Mouse (Mus musculus) bone marrow macrophage, adult 2 months (primary cell): ENCODE results near the gene Farp2. TPM values are rescaled to one million over a fixed set of nuclear protein-coding genes. Genes with fewer than 3 reads are reported as not detected.
"Not testable (repeated sequence)": the region's sequence is repeated elsewhere in the genome, so short reads cannot be mapped to it uniquely, and the experiment has no call there.

Experiments used
- H3K27ac ChIP-seq: 2 replicates; pipeline ENCODE4 v1.5.1; 2012; ENCODE audit warnings: low read depth, low read length; ENCODE audit not compliant: insufficient read depth
- H3K4me1 ChIP-seq: 2 replicates; pipeline ENCODE4 v1.6.1; 2012; ENCODE audit warnings: low read length; ENCODE audit not compliant: control insufficient read depth, insufficient read depth
- H3K4me3 ChIP-seq: 2 replicates; pipeline ENCODE4 v1.5.1; 2012; ENCODE audit warnings: mild to moderate bottlenecking, low read length, moderate library complexity; ENCODE audit not compliant: insufficient read depth
- CTCF ChIP-seq: IDR thresholded peaks from 2 replicates; pipeline ENCODE4 v1.5.1; 2012; ENCODE audit warnings: low read depth, mild to moderate bottlenecking, low read length, moderate library complexity
- POLR2A ChIP-seq: IDR thresholded peaks from 2 replicates; pipeline ENCODE4 v1.6.1; 2012; ENCODE audit warnings: mild to moderate bottlenecking, low read depth, low read length, borderline replicate concordance
- polyA plus RNA-seq: library from polyadenylated mRNA; stranded (reverse); fragments of >200 nt; gene quantifications from 2 replicates; pipeline ENCODE4 v1.2.4, GENCODE M21; 2012; ENCODE audit not compliant: missing spikeins, insufficient read depth, insufficient read length

The Farp2 gene
- polyA plus RNA-seq, 1 experiment, result 4.4 TPM

DNA sequence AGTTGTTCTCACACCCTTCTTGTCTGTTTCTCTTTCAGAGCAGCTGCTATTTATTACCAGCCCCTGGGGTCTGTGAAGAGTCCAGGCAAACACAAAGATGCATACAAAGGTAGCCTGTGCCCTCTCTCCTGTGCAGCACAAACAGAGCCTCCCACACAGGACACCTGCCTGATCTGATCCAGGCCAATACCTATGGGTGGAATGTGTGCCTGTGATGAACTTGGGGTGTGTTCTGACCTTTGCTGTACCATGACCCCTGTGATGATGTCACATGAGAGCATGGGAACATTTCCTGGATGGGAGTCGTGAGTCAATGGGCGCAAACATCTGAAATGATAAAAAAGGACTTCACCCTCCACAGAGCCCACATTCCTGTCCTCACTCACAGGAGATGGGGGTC is 142.9 kb downstream of the Farp2 start:
- TF ChIP-seq POLR2A (no peak), CTCF (no peak)
- peaks cover 12% of the 10 kb centered on the region for H3K4me1 ChIP-seq
- no peak overlapping the region for H3K27ac ChIP-seq
- no peak overlapping the region for H3K4me3 ChIP-seq

DNA sequence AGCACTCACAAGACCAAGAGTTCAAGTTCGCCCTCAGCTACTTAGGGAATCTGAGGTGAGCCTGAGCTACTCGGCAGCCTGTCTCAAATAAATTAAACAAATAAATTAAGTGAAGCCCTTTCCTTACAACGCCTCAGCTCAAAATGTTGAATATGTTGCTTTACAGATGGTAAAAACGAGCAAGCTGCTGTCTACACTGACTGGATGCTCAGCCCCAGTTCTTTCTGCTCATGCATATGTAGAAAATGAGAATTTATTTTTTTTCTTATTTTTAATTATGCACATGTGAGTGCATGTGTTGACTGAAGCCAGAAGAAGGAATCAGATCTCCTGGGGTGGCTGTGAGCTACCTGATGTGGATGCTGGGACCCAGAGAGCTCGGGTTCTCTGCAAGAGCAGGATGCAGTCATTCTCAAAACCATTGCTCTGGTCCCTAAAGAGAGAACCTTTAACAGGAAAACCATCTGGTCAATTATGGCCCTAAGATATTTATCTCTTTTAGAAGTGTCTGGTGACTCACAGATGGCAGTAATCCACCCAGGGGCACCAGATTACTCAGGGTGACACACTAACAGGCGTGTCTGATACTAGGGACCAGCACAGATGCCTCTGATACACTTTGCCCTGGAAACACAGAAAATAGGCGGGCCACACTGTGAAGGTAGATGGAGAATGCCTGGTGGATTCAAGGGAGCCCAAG is 144.6 kb downstream of the Farp2 start:
- Histone ChIP-seq H3K4me1 (peaks cover 12% of the 10 kb centered on the region), H3K27ac (no peak overlapping the region), H3K4me3 (no peak overlapping the region)
- TF ChIP-seq POLR2A, result no peak
- TF ChIP-seq CTCF, result no peak

GRCm38 (mm10) chr1:93657025-93657360 is 145.1 kb downstream of the Farp2 start:
- no peak overlapping the region for H3K27ac ChIP-seq
- TF ChIP-seq CTCF (no peak), POLR2A (no peak)
- no peak overlapping the region for H3K4me3 ChIP-seq
- H3K4me1 ChIP-seq, result peaks cover 12% of the 10 kb centered on the region

- not testable (repeated sequence) for H3K4me1 ChIP-seq, H3K27ac ChIP-seq, H3K4me3 ChIP-seq
Observed at GRCm38 (mm10) chr1:93658559-93658958, 146.7 kb downstream of the Farp2 start, which contains the start of gene Stk25. Gene Stk25 (minus strand): TSS chr1:93658659.

DNA sequence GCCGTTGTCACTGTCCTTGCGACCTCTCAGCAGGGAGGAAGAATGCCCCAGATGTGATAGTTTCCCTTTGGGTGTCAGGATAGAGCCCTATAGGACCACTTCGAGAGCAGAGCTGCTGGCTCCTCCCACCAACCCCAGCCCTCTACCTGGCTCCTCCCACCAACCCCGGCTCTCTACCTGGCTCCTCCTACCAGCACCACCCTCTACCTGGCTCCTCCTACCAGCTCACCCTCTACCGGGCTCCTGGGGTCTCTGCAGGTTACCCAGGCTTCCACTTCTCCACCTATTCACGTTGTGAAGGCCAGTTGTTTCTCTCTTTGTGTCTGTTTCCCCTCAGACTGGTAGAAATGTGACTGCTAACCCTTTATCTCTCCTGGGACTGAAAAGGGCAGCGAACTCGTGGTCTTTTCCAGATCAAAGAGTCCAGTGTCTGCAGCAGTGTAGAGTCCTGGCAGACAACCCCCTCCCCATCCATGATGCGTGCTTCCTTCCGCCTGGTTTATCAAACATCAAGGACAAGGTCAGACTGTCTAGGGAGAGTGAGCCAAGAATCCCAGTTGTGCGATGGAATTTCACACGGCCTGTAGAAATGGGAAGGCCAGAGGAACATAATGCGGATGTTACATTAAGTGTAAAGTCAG is 156.0 kb downstream of the Farp2 start:
- H3K4me1 ChIP-seq, result peaks cover 4% of the 10 kb centered on the region; the same call in 1 of the 2 replicates
- TF ChIP-seq POLR2A (no peak), CTCF (no peak)
- no peak overlapping the region for H3K27ac ChIP-seq
- H3K4me3 ChIP-seq, result no peak overlapping the region

DNA sequence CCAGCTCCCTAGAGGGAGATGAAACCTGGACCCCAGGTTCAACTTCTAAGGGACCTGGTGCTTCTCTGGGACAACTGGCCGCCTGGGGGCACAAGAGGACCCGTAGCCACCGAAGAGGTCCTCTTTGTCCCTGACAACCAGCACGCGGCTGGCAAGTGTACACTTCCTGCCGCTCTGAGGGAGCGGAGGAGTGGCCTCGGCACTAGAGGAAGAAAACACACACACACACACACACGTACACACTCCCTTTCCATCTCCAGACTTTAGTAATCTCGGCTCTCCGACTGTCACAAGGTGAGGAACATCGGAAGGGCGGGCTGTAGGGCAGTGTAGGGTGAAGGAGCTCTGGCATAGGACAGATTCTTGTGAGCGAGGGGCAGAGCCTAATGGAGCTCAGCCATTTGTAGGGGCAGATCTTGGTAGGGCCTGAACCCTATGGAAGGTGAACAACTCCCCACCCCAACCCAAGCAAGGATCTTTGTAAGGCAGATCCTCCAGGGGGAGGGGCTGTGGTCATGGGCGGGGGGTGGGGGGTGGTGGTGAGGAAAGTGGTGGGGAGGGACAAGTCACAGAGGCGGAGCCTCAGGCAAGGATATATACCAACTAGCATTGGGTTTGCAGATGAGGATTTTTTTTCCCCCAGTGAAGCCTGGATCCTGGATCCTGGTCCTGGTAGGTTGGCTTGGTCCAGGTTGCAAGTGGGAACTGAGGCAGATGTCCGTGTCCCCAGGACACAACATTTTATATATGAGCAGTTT is 157.1 kb downstream of the Farp2 start:
- H3K4me1 ChIP-seq, result peaks cover 4% of the 10 kb centered on the region; the same call in 1 of the 2 replicates
- peak overlapping the region; percentile 38 for H3K4me3 ChIP-seq
- H3K27ac ChIP-seq, result no peak overlapping the region
- TF ChIP-seq POLR2A (no peak), CTCF (peak; percentile 13; the same call in 1 of the 2 replicates)

DNA sequence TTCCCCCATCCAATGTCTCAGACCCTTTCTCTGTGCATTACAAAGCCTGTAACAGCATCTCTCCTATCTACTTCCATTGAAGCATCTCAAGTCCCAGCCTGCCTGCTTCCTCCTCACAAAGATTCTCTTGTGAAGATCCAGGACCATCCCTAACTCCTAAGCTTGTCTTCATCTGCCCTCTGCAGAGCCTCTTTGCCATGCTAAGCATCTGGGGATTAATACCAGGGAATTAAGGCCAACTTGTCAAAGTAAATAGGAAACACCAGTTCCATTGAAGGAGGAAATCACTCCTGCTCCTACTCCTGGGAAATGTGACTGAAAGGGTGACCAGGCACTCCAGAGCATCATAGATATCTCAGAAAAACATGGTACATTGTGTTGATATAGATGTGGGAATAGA is 158.1 kb downstream of the Farp2 start:
- peaks cover 4% of the 10 kb centered on the region; the same call in 1 of the 2 replicates for H3K4me1 ChIP-seq
- no peak for TF ChIP-seq CTCF
- no peak for TF ChIP-seq POLR2A
- no peak overlapping the region for H3K27ac ChIP-seq
- H3K4me3 ChIP-seq, result no peak overlapping the region

Other genes with a start within 250 kb of the Farp2 start
- gene Mterf4, start 206.2 kb upstream of the Farp2 start, polyA plus RNA-seq, result 14.8 and 20.2 TPM in 2 replicates
- 25.8 and 29.2 TPM in 2 replicates for gene Ppp1r7, start 169.2 kb upstream of the Farp2 start, polyA plus RNA-seq
- gene Pask, start 168.6 kb upstream of the Farp2 start, polyA plus RNA-seq, result 3.8 and 4.6 TPM in 2 replicates
- gene Ano7, start 138.1 kb upstream of the Farp2 start, polyA plus RNA-seq, result 0.64 TPM in 1 of 2 replicates, not detected in the other
- gene Hdlbp, start 33.3 kb upstream of the Farp2 start, polyA plus RNA-seq, result 79.8 and 89.9 TPM in 2 replicates
- gene Stk25, start 146.6 kb downstream of the Farp2 start, polyA plus RNA-seq, result 61.3 and 66.3 TPM in 2 replicates
- 0.63 TPM in 1 of 2 replicates, not detected in the other for gene Bok, start 173.6 kb downstream of the Farp2 start, polyA plus RNA-seq
- 43.8 and 51.6 TPM in 2 replicates for gene Atg4b, start 239.4 kb downstream of the Farp2 start, polyA plus RNA-seq
- 22.1 and 22.2 TPM in 2 replicates for gene Thap4, start 242.8 kb downstream of the Farp2 start, polyA plus RNA-seq